Mouse (Mus musculus) C2C12 (cell line): ENCODE results near the gene Tfap2c. TPM values are rescaled to one million over a fixed set of nuclear protein-coding genes. Genes with fewer than 3 reads are reported as not detected.

Source experiments
- H3K27me3 ChIP-seq: one replicate; pipeline ENCODE4 v1.6.1; 2011; ENCODE audit not compliant: control insufficient read depth, insufficient read depth, insufficient read length
- H3K36me3 ChIP-seq: one replicate; pipeline ENCODE4 v1.6.1; 2011; ENCODE audit not compliant: control insufficient read depth, insufficient read depth
- H3K4me3 ChIP-seq: one replicate; pipeline ENCODE4 v1.5.1; 2011; ENCODE audit warnings: mild to moderate bottlenecking, control low read depth; ENCODE audit not compliant: poor library complexity, insufficient read depth, severe bottlenecking
- H3K79me2 ChIP-seq: one replicate; pipeline ENCODE4 v1.6.1; 2011; ENCODE audit not compliant: control insufficient read depth, insufficient read depth
- H3K79me3 ChIP-seq: one replicate; pipeline ENCODE4 v1.6.1; 2011; ENCODE audit warnings: low read depth, control low read depth
- H3ac ChIP-seq: one replicate; pipeline ENCODE3; 2011; ENCODE audit warnings: low read depth; ENCODE audit not compliant: control insufficient read depth, insufficient read length
- CEBPB ChIP-seq: IDR thresholded peaks from one replicate; pipeline ENCODE4 v1.6.1; 2011; ENCODE audit warnings: low read depth, mild to moderate bottlenecking, control low read depth, moderate library complexity
- CTCF ChIP-seq: IDR thresholded peaks from one replicate; pipeline ENCODE4 v1.5.1; 2011; ENCODE audit not compliant: control insufficient read depth, insufficient read depth, insufficient read length
- FOSL1 ChIP-seq: IDR thresholded peaks from one replicate; pipeline ENCODE4 v1.8.0; 2011; ENCODE audit warnings: mild to moderate bottlenecking, low read length; ENCODE audit not compliant: poor library complexity, insufficient read depth, severe bottlenecking
- MAX ChIP-seq: IDR thresholded peaks from one replicate; pipeline ENCODE4 v1.6.1; 2011; ENCODE audit warnings: mild to moderate bottlenecking, control low read depth
- MYOD1 ChIP-seq: IDR thresholded peaks from one replicate; pipeline ENCODE4 v1.6.1; 2011; ENCODE audit warnings: low read depth; ENCODE audit not compliant: control insufficient read depth, insufficient read length
- MYOG ChIP-seq: IDR thresholded peaks from one replicate; pipeline ENCODE4 v1.6.1; 2011; ENCODE audit not compliant: control insufficient read depth, insufficient read length; ENCODE audit errors: extremely low read depth
- USF1 ChIP-seq: IDR thresholded peaks from one replicate; pipeline ENCODE4 v1.6.1; 2011; ENCODE audit warnings: low read depth, mild to moderate bottlenecking, control low read depth, moderate library complexity
- polyA plus RNA-seq: library from polyadenylated mRNA; unstranded; fragments of >200 nt; fragmentation: generic; extraction: Trizol; gene quantifications from one replicate; pipeline ENCODE4 v1.2.1, GENCODE M21; 2012; ENCODE audit warnings: missing spikeins

Tfap2c gene
- polyA plus RNA-seq, 1 experiment, result 0.04 TPM

DNA sequence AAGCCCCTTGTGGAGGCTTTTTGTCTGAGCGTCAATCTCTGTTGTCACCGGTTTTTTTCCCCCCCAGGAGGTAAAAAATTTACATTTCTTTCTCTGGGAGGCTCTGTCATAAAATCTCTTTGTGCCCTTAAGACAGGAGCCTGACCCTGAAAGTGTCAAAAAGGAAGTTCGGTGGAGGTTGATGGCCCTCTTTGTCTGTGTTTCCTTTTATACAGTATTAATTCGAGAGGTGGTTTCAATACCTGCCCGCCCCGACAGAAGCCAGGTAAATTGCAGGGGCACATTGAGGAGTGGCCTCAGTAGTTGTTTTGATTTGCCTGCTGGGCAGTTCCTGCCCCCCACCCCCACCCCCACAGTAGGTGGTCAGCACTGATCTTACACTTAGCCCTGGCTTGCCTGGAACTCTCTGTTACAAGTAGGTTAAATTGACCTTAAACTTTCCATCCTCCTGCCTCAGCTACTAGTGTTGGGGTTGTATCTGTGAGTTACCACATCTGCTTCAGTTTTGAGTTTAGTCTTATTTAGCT is 4.7 kb upstream of the Tfap2c start:
- Histone ChIP-seq H3K27me3 (peaks cover 33% of the 10 kb centered on the region), H3K79me3 (no peaks in the 10 kb centered on the region), H3K4me3 (no peak overlapping the region), H3K79me2 (no peaks in the 10 kb centered on the region), H3K36me3 (no peaks in the 10 kb centered on the region), H3ac (no peak overlapping the region)
- TF ChIP-seq MAX, result no peak
- TF ChIP-seq USF1, result no peak
- no peak for TF ChIP-seq MYOD1
- TF ChIP-seq CEBPB, result no peak
- TF ChIP-seq MYOG, result no peak
- no peak for TF ChIP-seq CTCF
- TF ChIP-seq FOSL1, result no peak

DNA sequence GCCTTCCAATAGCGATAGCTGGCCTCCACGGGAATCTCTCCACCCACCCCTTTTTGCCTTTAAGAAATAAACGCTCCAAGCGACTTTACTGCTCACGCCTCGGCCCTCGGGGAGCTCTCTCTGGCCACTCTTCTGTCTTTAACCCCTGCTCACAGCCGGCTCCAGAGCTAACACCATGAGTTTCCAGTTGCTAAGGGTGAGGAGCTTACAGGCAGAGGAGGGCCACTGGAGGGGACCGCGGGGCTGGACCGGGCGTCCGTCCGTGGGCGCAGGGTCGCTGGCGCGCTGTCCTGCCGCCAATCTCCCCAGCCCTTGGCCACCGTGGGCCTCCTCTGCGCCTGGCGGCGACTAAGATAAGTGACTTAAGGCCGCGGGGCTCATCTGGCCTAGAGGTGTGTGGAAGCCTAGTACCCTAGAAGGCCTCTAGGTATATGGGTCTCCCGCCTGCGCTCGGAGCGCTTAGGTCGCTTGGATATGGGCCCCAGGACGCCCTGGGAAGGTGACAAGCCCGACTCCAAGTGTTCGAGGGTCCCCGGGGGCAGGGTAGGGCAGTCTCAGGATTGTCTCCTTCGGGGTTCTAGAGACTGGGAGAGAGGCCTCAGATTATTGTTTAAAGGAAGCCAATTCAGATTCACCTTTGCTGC is 3.7 kb upstream of the Tfap2c start:
- no peaks in the 10 kb centered on the region for H3K79me3 ChIP-seq
- no peak overlapping the region for H3K4me3 ChIP-seq
- peaks cover 42% of the 10 kb centered on the region for H3K27me3 ChIP-seq
- no peaks in the 10 kb centered on the region for H3K79me2 ChIP-seq
- no peaks in the 10 kb centered on the region for H3K36me3 ChIP-seq
- no peak overlapping the region for H3ac ChIP-seq
- TF ChIP-seq CEBPB (no peak), MAX (no peak), CTCF (no peak), MYOG (no peak), FOSL1 (no peak), MYOD1 (no peak), USF1 (no peak)

DNA sequence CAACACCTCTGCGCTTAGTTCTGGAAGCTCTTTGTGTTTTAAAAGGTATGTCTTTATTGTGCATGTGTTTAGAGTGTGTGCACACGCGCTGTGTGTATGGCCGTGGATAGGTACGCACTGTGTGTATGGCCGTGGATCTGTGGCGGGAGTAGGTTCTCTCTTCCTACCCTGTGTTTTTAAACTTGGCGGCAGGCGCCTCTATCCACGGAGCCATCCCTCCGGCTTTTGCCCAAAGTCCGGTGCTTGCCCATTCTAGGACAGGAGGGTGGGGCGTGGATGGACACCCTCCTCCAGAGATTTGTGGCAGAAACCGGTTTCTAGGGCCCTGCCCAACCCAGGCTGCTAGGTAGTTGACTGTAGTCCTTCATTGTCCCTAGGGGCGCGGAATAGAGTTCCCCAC is 2.8 kb upstream of the Tfap2c start:
- H3K4me3 ChIP-seq, result no peak overlapping the region
- TF ChIP-seq MAX (no peak), FOSL1 (no peak), CTCF (no peak), CEBPB (no peak), MYOG (no peak)

DNA sequence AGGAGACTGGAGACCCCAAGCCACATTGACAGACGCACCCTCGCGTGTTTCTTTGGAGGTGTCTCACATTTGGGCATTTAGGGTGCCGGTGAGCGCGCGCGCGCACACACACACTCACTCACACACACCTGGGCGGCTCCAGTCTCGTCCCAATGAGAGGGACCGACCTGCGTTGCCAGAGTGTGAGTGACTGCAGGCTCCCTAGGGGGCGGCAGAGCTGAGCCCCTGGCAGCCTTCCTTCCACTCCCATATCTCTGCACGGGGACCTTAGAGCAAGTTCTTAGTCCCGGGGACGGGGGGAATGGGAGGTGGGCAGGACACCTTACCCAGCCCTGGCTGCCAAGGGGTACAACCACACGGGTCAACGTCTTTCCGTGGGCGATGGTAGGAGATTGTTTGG is 2.3 kb upstream of the Tfap2c start:
- Histone ChIP-seq H3K27me3 (peaks cover 56% of the 10 kb centered on the region), H3K4me3 (no peak overlapping the region), H3K36me3 (no peaks in the 10 kb centered on the region), H3K79me3 (no peaks in the 10 kb centered on the region), H3ac (no peak overlapping the region), H3K79me2 (no peaks in the 10 kb centered on the region)
- no peak for TF ChIP-seq FOSL1
- no peak for TF ChIP-seq CEBPB
- no peak for TF ChIP-seq MAX
- no peak for TF ChIP-seq MYOD1

More for the DNA sequence above, 2.8 kb upstream of the Tfap2c start:
- H3K79me3 ChIP-seq, result no peaks in the 10 kb centered on the region
- no peaks in the 10 kb centered on the region for H3K79me2 ChIP-seq
- H3K27me3 ChIP-seq, result peaks cover 50% of the 10 kb centered on the region
- no peak overlapping the region for H3ac ChIP-seq
- no peaks in the 10 kb centered on the region for H3K36me3 ChIP-seq

DNA sequence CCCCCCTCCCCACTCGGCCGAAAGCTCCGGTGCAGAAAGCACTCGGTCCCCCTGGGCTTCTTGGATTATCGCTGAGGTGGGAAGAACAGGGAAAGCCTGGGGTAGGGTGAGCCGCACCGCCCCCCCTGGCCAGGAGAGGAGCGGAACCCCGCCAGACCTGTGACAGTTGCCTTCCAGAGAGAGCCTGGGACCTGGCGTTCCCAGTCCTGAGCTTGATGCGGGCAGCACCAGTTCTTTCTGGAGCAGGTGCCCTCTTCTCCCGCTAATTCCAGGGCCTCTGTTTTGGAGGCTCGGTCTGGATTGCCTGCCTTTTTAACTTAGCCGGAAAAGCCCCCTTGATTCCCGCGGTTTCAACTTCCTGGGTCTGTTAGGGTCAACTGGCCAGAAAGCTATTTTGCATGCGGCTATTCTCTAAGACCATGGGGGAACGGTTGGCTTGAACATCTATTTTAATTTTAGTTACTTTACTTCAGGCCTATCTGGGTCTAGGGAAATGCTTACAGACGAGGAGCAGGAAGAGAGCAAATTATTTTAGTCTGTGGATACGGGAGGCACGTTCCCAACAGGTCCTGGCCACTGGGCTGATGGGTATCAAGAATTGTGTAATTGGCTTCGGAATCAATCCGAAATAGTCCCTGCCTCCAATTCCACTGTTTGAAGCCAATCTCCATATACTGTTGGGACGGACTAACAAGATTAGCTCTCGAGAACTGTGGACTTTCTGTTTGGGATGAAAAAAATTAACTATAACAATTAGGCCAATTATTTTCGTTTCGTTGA is 1.4 kb upstream of the Tfap2c start:
- Histone ChIP-seq H3ac (no peak overlapping the region), H3K79me3 (no peaks in the 10 kb centered on the region), H3K36me3 (no peaks in the 10 kb centered on the region), H3K4me3 (no peak overlapping the region), H3K27me3 (peaks cover 55% of the 10 kb centered on the region), H3K79me2 (no peaks in the 10 kb centered on the region)
- TF ChIP-seq FOSL1, result no peak
- no peak for TF ChIP-seq USF1
- TF ChIP-seq CTCF, result no peak
- TF ChIP-seq MYOG, result no peak
- no peak for TF ChIP-seq MAX
- TF ChIP-seq MYOD1, result no peak
- no peak for TF ChIP-seq CEBPB

DNA sequence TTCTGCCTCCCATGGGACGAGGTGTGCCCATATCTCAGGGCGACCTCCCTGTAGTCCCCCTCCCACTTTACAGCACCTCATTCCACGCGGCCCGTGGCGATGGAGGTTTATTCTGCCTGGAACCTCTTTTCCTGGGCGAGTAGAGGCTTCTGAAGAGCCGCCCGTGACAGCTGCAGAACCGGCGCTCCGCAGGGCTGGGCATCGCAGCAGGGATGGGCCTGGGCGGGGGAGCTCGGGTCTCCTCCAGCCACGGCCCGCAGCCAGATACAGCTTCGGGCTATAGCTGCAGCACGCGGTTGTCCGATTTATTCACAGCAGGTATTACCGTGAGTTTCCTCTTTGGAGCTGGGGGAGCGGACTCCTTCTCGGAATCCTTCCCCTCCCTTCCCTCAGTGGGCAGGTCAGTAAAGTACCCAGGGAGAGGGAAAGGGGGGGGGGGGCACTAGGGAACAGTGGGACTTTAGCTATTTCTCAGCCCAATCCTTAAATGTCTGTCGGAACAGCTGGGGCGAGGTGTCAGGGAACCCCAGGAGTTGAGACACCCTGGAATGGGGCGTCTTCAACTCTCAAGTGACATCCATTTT is 629 bp upstream of the Tfap2c start:
- H3K79me2 ChIP-seq, result no peaks in the 10 kb centered on the region
- no peak overlapping the region for H3ac ChIP-seq
- H3K36me3 ChIP-seq, result no peaks in the 10 kb centered on the region
- no peak for TF ChIP-seq MAX
- no peak for TF ChIP-seq MYOG
- TF ChIP-seq MYOD1, result no peak
- TF ChIP-seq USF1, result no peak
- no peak for TF ChIP-seq FOSL1
- no peak for TF ChIP-seq CTCF
- no peak for TF ChIP-seq CEBPB
- H3K27me3 ChIP-seq, result peaks cover 53% of the 10 kb centered on the region
- no peak overlapping the region for H3K4me3 ChIP-seq
- H3K79me3 ChIP-seq, result no peaks in the 10 kb centered on the region
